8 mouse cellular contexts compared by ENCODE assay signal in the genomic region with DNA sequence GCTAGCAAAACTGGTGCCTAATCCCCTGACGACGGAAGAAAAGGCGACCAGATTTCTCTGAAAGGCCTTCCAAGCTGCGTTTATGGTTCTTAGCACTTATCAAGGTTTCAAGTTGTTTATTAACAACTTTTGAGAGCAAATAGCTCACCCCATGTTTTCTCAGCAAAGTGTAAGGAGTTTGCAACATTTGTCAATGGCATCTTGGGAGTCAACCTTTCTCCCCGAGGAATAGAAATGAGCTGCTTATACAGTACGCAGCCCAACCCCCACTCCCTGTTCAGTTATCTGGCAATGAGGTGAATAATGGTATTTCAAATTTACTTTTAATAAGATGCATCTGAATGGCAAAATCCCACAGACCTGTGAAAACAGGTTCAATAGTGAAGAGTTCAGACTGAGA. TPM values are rescaled to one million over a fixed set of nuclear protein-coding genes. Genes with fewer than 3 reads are reported as not detected.
DNase-seq lines count a peak whose midpoint lies in the region; ATAC-seq and TF ChIP-seq lines count a peak whose summit lies in the region.

No protein-coding gene starts in this region.

- intact Hi-C loops in heart, postnatal 36 days (cut with DNase I), result loop anchor here (2.0 to 5.0 kb wide), 2 partner anchors 52 to 141 kb away; no protein-coding TSS in a partner anchor

- H3K36me3 ChIP-seq in heart, embryonic 16.5 days (ENCODE audit: control insufficient read depth, insufficient read depth), result no peaks in the 10 kb centered on the region
- H3K36me3 ChIP-seq in C2C12 (ENCODE audit: control insufficient read depth, insufficient read depth), result no peaks in the 10 kb centered on the region
- H3K36me3 ChIP-seq in hindbrain, embryonic 13.5 days, result no peaks in the 10 kb centered on the region

- peak overlapping the region; percentile 97 for H3K4me3 ChIP-seq in heart, embryonic 16.5 days (ENCODE audit: low read length)
- peak overlapping the region; percentile 52 for H3K4me3 ChIP-seq in C2C12 (ENCODE audit: insufficient read depth, poor library complexity, severe bottlenecking)
- H3K4me3 ChIP-seq in hindbrain, embryonic 13.5 days, result peak overlapping the region; percentile 92

- TF ChIP-seq CTCF in C2C12 (IDR thresholded peaks at IDR 0.05; ENCODE audit: control insufficient read depth, insufficient read depth, insufficient read length), result no peak

- peak overlapping the region; percentile 99 for H3K27ac ChIP-seq in heart, embryonic 16.5 days (ENCODE audit: low read length)
- peak overlapping the region; percentile 99 for H3K27ac ChIP-seq in hindbrain, embryonic 13.5 days

- H3K79me2 ChIP-seq in C2C12 (ENCODE audit: control insufficient read depth, insufficient read depth), result peaks cover 40% of the 10 kb centered on the region

- 3% methylated on average over 6 of the region's 6 CpGs for WGBS in heart, embryonic 16.5 days
- WGBS in hindbrain, embryonic 13.5 days, result 6% methylated on average over 6 of the region's 6 CpGs

- peaks cover 7% of the 10 kb centered on the region for H3K4me1 ChIP-seq in heart, embryonic 16.5 days (ENCODE audit: control insufficient read depth, insufficient read depth, low read length)
- H3K4me1 ChIP-seq in hindbrain, embryonic 13.5 days (replicated peaks), result peaks cover 18% of the 10 kb centered on the region

- H3K27me3 ChIP-seq in heart, embryonic 16.5 days (ENCODE audit: control insufficient read depth, insufficient read depth, low read length), result no peaks in the 10 kb centered on the region
- no peaks in the 10 kb centered on the region for H3K27me3 ChIP-seq in C2C12 (ENCODE audit: control insufficient read depth, insufficient read depth, insufficient read length)
- H3K27me3 ChIP-seq in hindbrain, embryonic 13.5 days, result no peaks in the 10 kb centered on the region

- H3K9me3 ChIP-seq in heart, embryonic 16.5 days (replicated peaks; ENCODE audit: control insufficient read depth, low read length), result no peaks in the 10 kb centered on the region
- no peaks in the 10 kb centered on the region for H3K9me3 ChIP-seq in hindbrain, embryonic 13.5 days

- peak overlapping the region; percentile 66 for H3ac ChIP-seq in C2C12 (ENCODE audit: control insufficient read depth, insufficient read length, low read depth)

- peaks cover 35% of the 10 kb centered on the region for H3K79me3 ChIP-seq in C2C12 (ENCODE audit: low read depth)

- peak overlapping the region; percentile 99 for H3K9ac ChIP-seq in heart, embryonic 16.5 days (ENCODE audit: low read length)
- peak overlapping the region; percentile 98 for H3K9ac ChIP-seq in hindbrain, embryonic 13.5 days

- peak overlapping the region; percentile 83 for H3K4me2 ChIP-seq in heart, embryonic 16.5 days (ENCODE audit: low read depth, low read length)
- peak overlapping the region; percentile 66 for H3K4me2 ChIP-seq in hindbrain, embryonic 13.5 days

- no peak for ATAC-seq in heart, embryonic 16.5 days (replicated peaks; ENCODE audit: extremely low read depth, insufficient read depth, low FRiP score)
- no peak for ATAC-seq in hindbrain, embryonic 13.5 days (ENCODE audit: low FRiP score)
- no peak for ATAC-seq in activated CD4-positive, CD25-positive, alpha-beta regulatory T cell, adult 4 months

- no peak for DNase-seq in heart, postnatal 36 days
- DNase-seq in brain, adult 2 months (ENCODE audit: low read depth, low spot score), result peak; percentile 6
- peak; percentile 25 for DNase-seq in mesoderm, embryonic 11.5 days (ENCODE audit: low read depth, low spot score)
- DNase-seq in ovary, adult 18-20 months (ENCODE audit: low spot score), result no peak

TF ChIP-seq in C2C12, 6 proteins besides CTCF, POLR2A, EP300 and RAD21:
- no peak for TF ChIP-seq MYOG (IDR thresholded peaks at IDR 0.05; ENCODE audit: control insufficient read depth, extremely low read depth, insufficient read length)
- no peak for TF ChIP-seq MYOD1 (IDR thresholded peaks at IDR 0.05; ENCODE audit: control insufficient read depth, insufficient read length, low read depth)
- no peak for TF ChIP-seq CEBPB (IDR thresholded peaks at IDR 0.05; ENCODE audit: low read depth)
- TF ChIP-seq MAX (IDR thresholded peaks at IDR 0.05), result no peak
- no peak for TF ChIP-seq USF1 (IDR thresholded peaks at IDR 0.05; ENCODE audit: low read depth)
- TF ChIP-seq FOSL1 (IDR thresholded peaks at IDR 0.05; ENCODE audit: insufficient read depth, low read length, poor library complexity, severe bottlenecking), result no peak

RNA-seq across cellular contexts. Expression of a gene that starts 0.6 kb away (rescaled TPM):
- 48.1 and 59.5 TPM in 2 replicates for polyA plus RNA-seq in heart, embryonic 16.5 days (2015; fragmentation: Nextera tagmentation; extraction: Ambion mirVana)
- 10 to 100 TPM; 10.8 to 11.4 TPM for total RNA-seq in heart, postnatal 36 days (2021)
- 44.5 TPM for polyA plus RNA-seq in C2C12 (2012; fragmentation: generic; extraction: Trizol)
- polyA plus RNA-seq in hindbrain, embryonic 13.5 days (2015; fragmentation: Nextera tagmentation; extraction: Ambion mirVana), result 102 and 108 TPM in 2 replicates
- 10 to 100 TPM; 47.7 to 50.9 TPM for polyA plus RNA-seq in activated CD4-positive, CD25-positive, alpha-beta regulatory T cell, adult 4 months (2017; shearing (Covaris generic))

Comparison
In these comparisons a context has a peak if more than half of its experiments do, and no peak if none do; other contexts are left out.
1. DNase-seq: peak in brain, adult 2 months (single experiment) and mesoderm, embryonic 11.5 days (single experiment); none in heart, postnatal 36 days (0 of 2) and ovary, adult 18-20 months (single experiment).
2. Peak in every context shown above with its lines, with median percentiles within 50 percentile points of each other: H3K4me3 ChIP-seq.